Mouse (Mus musculus) megakaryocyte, embryonic 14.5 days (primary cell): ENCODE data around the gene Npy4r.

Source experiments
- FLI1 ChIP-seq: IDR thresholded peaks from 2 replicates; pipeline ENCODE4 v1.6.1; 2012; ENCODE audit warnings: low read length, inconsistent platforms, mixed read lengths
- GATA1 ChIP-seq: IDR thresholded peaks from 3 replicates; pipeline ENCODE4 v1.6.1; 2012; ENCODE audit warnings: mixed read lengths, low read length, inconsistent platforms, borderline replicate concordance

DNA sequence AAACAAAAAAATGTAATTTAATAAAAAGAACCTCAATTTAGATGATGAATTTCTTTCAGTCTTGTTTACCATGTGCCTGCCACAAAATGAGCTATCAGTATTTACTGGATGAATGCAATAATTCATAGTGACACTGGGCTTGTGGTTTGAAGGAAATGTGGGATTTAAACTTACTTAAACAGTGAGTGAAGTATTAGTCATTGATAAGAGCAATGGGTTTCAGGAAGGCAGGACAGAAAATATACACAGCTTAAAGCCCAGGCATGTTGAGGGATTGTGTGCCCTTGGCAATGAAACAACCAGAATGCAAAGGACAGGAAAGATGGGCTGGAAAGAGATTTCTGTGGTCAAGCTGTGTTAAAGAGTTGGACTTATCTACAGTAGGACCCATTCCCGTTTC is 10.0 kb downstream of the Npy4r start:
- TF ChIP-seq GATA1: no peak
- TF ChIP-seq FLI1: no peak
